Mouse (Mus musculus) naive thymus-derived CD4-positive, alpha-beta T cell, adult 5 months (primary cell): ENCODE measurements around the gene Tet2. TPM values are rescaled to one million over a fixed set of nuclear protein-coding genes. Genes with fewer than 3 reads are reported as not detected.

Source experiments
- polyA plus RNA-seq: library from polyadenylated mRNA; unstranded; fragments of 100-300 nt; shearing (Covaris generic); gene quantifications from one replicate; pipeline ENCODE4 v1.2.1, GENCODE M21; 2017

The Tet2 gene
- 53.5 TPM for polyA plus RNA-seq

DNA sequence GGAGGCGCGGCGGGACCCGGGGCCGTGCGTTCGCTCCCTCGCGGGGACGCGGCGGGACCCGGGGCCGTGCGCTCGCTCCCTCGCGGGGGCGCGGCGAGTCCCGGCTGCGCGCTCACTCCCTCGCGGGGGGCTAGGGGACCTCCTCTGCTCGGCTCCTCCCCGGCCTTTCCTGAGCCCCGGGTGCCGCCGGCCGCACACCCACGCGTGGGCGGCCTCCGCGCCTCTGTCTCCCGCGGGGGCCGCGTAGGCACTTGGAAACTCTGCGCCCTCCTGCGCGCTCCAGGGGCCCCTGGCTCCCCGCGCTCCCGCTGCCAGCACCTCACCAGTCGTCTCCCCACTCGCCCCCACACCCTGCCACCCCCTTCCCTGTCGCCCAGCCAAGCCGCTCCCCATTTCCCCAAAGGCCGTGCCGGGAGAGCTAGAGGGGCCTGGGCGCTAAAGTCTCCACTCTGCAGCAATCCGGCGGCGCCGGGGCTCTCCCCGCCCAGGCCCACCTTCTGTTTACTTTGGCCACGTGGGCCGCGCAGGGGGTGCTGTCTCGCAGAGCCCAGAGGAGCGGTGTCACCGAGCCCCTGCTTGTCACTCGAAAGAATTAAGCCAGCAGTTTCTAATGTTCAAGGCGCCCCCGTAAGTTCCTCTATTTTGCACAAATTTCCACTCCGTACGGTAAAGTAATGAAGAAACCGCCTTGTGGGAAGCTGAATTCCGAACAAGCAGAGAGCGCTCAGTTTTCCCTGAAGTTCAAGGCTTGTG lies at the start of gene Tet2:
Gene Tet2 (minus strand): TSS at position 589 of the 753 bp plus-strand sequence.

Other genes starting within 250 kb of the Tet2 start
- gene Ppa2, start 235.0 kb downstream of the Tet2 start, polyA plus RNA-seq: 34.3 TPM